Mouse (Mus musculus) G1E (cell line): Measurements from ENCODE around the gene Ttc39a.

Experiments
- CTCF ChIP-seq: IDR thresholded peaks from 2 replicates; pipeline ENCODE4 v1.5.1; 2012; ENCODE audit warnings: low read depth, low read length, inconsistent platforms, mixed read lengths
- GATA1 ChIP-seq: IDR thresholded peaks from 2 replicates; pipeline ENCODE4 v1.6.1; 2012; ENCODE audit warnings: borderline replicate concordance, low read length, inconsistent platforms, mixed read lengths
- TAL1 ChIP-seq: conservative IDR thresholded peaks from 2 replicates; pipeline ENCODE4 v1.6.1; 2012; ENCODE audit warnings: low read depth, low read length, inconsistent platforms, mixed read lengths

DNA sequence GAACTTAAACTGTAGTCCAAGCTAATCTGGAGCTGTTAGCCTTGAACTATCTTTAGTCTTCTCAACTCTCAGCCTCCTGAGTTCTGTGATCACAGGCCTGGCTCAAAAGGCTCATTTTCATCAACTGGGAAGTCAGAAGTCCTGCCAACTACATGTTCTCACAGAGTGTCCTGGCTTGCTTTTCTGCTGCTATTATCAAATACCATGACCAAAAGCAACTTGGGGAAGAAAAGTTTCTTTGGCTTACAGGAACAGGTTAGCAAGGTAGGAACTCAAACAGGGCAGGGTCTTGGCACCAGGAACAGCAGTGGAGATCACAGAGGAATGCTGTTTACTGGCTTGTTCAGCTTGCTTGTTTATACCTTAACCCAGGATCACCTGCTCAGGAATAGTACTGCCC lies 87.2 kb downstream of the Ttc39a start:
- no peak for TF ChIP-seq CTCF
- no peak for TF ChIP-seq TAL1
- no peak for TF ChIP-seq GATA1
